Mouse (Mus musculus) c-Kit-negative CD71-positive TER-119-positive erythroid progenitor cells, embryonic 14.5 days (primary cell): Measurements from ENCODE around the gene Ifit3.
"Not testable (repeated sequence)": the region's sequence is repeated elsewhere in the genome, so short reads cannot be mapped to it uniquely, and the experiment has no call there.

Experiments used
- DNase-seq: peaks from one replicate; pipeline ENCODE4 v3.0.0-alpha.2; 2013; ENCODE audit warnings: low read depth, low spot score

Gene Ifit3

DNA sequence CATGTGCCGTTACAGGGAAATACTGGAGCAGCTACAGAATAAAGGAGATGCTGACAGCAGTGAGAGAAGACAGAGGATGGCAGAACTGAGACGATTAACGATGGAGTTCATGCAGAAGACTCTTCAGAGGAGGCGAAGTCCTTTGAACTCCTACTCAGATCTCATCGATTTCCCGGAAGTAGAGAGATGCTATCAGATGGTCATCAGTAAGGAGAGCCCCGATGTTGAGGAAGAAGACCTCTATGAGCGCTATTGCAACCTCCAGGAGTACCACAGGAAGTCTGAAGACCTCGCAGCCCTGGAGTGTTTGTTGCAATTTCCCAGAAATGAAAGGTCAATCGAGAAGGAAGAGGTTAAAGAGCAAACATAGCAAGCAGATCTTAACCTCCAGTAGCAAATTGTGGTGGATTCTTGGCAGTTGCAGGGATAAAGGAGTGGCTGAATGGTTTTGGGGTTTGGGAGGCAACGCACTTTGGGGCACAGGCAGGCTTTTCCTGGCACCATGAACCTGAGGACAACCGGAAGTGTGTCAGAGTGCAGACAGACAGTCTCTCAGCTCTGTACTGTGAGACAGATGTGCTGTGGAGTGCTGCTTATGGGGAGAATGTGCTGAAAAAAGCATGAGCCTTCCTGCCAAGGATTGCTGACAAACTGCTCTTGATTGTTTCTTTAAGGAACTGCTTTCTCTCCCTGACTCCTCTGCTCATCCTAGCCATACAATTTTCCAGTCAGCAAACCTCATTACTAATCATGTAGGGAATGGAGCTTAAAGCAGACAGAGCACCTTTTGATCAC, 4.8 kb downstream of the Ifit3 start:
- DNase-seq = not testable (repeated sequence)

DNA sequence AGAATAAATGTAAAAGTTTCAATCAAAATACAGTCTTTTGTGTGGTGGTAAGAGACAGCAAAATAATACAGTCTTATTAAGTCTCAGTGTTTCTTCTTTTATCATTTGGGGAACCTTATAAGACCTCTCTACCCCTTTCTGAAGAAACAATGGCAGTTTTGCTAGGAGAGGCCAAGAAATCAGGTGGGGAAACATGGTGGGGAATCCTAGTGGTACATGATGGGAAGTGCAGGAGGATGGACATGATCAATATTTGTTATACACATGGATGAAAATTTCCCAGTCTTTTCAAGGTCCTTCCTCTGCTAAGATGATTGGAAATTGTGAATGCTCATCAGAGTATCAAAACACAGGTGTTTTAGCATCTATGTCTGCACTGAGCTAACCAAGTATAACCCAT, 5.6 kb downstream of the Ifit3 start:
- no peak for DNase-seq

DNA sequence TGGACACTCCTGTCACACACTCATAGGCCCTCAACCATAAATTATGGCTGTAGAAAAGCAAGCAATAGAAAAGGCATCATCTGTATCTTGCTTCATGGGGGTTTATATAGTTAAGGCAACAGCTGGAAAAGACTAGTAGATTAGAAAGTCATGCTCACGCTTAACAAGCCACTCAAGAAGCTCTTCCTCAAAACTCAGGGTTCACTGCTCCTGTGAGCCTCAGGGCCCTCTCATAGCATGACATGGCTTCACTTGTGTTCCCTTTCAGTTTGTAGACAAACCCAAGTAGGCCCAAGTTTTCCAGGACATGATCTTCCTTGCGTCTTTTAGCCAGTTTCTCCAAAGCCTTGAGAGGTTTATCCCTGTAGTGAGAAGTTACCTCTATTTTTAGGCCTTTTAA, 10.1 kb downstream of the Ifit3 start:
- no peak for DNase-seq

DNA sequence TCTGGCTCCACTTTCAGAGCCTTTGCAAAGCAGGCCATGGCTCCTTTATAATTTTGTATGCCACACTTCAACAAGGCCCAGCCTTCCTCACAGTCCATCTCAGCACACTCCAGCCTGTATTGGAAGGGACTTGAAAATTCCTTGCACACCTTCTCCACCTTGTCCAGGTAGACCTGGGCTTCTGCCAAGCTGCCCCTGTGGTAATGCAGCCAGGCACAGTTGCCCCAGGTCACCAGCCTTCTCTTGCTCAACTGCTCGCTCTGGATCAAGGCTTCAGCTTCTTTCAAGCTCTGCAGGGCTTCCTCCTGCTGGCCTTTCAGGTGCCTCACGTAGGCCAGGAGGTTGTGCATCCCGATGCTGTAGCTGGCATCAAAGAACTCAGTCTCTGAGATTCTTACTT, 11.2 kb downstream of the Ifit3 start:
- DNase-seq = not testable (repeated sequence)

DNA sequence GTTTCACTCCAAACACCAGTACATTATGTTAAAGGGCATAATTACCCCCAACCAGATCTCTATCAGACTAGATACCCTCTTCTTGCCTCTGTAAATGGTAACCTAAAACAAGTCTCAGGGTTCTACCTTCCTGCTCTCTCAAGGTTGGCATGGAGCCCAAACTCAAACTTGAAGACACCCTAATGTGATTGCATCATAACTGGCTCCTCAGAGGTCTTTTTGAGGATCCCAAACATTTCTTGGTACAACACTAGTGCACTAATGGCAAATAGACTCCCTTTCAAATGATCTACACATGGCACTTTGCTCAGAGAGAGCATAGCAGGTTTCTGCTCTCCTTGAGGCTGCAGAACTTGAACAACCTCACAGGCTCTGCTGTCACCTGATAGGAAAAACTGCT, 13.5 kb downstream of the Ifit3 start:
- DNase-seq = no peak

DNA sequence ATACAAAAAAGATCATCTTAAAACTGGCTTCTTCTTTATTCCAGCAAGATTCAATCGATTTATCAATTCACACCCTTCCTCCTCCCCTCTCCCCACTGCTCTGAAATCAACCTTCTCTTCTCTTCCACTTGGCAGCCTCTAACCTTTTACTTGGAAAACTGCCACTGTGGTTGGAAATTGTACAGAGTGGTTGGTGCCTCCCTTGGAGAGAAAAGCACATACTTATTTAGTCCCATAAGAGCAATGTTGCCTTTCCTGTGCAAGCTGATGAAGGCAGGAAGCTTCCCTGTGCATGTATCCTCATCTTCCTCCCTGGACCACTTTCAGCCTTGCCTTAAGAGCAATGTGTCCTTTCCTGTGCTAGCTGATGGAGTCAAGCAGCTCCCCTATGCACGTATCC, 15.0 kb downstream of the Ifit3 start:
- DNase-seq = no peak

DNA sequence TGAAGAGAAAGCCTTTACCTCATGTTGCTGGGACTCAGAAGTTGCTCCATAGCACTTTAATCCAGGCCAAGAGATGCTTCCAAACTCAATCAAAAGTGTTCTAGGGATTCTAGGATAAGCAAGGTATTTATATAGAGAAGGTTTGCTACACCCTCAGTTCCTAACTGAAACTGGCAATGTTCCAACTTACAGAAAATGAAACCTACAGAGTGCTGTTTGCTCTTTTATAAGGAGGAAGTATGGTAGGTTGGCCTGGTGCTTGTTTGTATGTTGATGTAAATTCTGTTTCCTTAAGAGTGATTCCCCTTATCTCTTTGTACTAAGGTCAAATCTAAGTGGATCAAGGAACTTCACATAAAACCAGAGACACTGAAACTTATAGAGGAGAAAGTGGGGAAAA, 15.9 kb downstream of the Ifit3 start:
- not testable (repeated sequence) for DNase-seq

DNA sequence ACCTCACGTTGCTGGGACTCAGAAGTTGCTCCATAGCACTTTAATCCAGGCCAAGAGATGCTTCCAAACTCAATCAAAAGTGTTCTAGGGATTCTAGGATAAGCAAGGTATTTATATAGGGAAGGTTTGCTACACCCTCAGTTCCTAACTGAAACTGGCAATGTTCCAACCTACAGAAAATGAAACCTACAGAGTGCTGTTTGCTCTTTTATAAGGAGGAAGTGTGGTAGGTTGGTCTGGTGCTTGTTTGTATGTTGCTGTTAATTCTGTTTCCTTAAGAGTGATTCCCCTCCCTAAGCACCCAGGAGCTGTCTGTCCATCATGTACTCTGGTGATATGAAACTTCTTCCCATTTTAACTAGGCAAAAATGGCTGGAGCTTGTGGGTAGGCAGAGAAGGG, 18.6 kb downstream of the Ifit3 start, which contains the start of gene Ifit1bl1:
Gene Ifit1bl1, minus strand, starts transcription at position 69 of the 400 bp plus-strand sequence.
- not testable (repeated sequence) for DNase-seq

DNA sequence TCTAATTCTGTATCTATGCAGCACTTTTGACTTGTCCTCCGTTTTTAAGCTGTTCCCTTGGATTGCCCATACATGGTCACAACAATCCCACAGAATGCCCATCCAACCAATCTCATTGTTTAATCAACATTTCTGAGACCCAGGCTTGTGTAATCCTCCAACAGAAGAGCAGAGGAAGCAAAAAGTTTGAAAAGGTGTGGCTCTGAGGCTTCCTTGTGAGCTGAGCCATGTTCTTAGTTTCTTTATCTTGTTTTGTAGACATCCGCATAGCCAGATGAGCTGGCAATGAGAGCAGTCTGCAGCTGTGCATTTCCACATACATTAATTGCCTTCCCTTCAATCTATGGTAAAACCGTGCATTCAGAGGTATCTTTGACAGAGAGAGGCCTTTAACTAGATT, 22.1 kb downstream of the Ifit3 start:
- DNase-seq = no peak

DNA sequence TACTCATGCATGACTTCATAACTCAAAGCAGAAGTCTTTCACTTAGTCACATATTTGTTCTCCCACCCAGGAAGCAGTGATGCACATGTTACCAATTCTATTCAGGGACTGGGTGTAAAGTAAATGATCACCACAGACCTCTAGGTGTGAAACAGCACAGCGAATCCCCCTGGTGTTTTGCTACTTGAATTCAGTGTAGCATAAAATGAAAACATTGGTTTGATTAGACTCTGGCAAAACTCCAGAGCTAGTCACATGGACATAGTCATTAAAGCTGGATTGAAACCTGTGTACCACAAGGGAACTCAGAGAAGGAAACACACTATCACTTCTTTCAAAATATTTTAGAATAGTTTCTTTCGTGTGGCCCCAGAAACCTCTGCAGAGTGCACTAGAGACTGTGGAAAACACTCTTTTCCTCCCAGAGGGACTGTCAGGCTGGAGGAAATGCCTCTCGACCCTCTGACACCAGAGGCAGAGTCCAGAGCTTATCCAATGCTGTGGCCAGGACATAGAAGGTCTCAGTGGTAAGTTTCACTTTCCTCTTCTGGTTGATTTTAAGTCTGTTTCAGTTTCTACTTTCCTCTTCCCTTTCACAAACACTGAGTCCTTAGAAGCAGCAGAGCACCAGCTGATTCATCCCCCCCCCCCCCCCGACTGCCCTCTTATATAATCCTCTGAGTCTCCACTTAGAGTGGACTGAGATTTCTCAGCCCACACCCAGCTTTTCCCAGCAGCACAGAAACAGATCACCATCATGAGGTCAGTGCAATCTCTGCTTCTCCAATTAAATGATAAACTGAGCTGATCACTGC, 24.1 kb downstream of the Ifit3 start, which contains the start of gene Ifit3b:
Gene Ifit3b, plus strand, starts transcription at position 734 of the 815 bp plus-strand sequence.
- DNase-seq = not testable (repeated sequence)

DNA sequence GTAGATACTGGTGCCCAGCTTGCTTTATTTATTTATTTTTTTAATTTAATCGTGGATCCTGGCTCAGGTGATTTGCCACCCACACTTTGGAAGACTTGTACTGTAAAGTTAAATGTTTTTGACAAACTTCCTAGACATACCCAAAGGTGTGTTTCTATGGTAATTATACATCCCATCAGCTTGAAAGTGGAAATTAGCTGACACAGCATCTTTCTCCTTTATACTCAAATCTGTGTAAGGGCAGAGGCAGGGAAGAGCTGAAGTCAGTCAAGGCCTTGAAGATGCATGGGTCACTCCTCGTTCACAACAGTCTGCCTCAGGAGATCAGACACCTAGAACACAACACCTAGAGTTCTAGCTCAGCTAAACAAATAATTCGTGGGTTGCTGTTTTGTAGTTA, 26.8 kb downstream of the Ifit3 start:
- not testable (repeated sequence) for DNase-seq

DNA sequence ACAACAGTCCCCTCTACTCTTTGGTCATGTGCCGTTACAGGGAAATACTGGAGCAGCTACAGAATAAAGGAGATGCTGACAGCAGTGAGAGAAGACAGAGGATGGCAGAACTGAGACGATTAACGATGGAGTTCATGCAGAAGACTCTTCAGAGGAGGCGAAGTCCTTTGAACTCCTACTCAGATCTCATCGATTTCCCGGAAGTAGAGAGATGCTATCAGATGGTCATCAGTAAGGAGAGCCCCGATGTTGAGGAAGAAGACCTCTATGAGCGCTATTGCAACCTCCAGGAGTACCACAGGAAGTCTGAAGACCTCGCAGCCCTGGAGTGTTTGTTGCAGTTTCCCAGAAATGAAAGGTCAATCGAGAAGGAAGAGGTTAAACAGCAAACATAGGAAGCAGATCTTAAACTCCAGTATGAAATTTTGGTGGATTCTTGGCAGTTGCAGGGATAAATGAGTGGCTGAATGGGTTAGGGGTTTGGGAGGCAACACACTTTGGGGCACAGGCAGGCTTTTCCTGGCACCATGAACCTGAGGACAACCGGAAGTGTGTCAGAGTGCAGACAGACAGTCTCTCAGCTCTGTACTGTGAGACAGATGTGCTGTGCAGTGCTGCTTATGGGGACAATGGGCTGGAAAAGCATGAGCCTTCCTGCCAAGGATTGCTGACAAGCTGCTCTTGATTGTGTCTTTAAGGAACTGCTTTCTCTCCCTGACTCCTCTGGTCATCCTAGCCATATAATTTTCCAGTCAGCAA, 29.1 kb downstream of the Ifit3 start:
- DNase-seq = not testable (repeated sequence)

DNA sequence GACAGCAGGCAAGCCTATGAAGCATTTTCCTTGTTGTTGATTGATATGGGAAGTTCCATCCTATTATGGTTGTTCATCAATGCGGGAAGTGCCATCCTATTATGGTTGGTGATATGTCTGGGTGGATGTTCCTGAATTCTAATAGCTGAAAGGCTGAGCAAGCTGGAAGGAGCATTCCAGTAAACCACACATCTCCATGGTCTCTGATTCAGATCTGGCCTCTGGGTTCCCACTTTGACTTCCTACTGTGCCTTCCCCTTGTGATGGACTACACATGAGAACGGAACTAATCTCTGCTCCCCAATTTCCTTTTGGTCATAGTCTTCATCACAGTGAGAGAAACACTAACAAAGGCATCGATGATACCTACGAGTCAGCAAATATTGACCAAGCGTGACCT, 37.5 kb downstream of the Ifit3 start:
- DNase-seq = no peak

DNA sequence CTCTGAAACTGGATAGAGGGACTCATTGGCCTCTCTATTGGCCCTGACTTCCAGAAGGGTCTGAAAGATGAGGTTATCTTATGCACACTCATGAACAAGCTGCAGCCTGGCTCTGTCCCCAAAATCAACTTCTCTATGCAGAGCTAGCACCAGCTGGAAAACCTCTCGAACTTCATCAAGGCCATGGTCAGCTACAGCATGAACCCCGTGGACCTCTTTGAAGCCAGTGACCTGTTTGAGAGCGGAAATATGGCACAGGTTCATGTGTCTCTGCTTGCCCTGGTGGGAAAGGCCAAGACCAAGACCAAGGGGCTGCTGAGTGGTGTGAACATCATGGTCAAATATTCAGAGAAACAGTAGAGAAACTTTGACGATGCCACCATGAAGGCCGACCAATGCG, 40.5 kb downstream of the Ifit3 start:
- no peak for DNase-seq

DNA sequence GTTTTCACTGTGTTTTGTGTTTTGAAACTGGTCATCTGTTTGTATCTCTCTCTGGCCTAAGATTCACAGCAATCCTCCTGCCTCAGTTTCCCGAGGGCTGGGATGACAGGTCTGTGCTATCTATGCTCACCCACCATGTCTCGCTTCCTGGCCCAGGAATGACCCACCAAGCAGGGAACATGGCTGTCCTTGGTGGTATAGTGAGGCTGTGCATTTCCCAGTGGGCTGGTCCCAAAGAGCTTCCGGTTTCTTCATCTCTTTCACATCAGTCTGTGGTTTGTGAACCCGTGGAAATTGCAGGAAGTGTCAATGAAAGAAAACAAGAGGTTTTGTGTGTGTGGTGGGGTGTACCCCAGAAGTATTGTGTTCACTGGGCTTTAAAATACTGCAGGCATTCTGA, 41.3 kb downstream of the Ifit3 start:
- no peak for DNase-seq

DNA sequence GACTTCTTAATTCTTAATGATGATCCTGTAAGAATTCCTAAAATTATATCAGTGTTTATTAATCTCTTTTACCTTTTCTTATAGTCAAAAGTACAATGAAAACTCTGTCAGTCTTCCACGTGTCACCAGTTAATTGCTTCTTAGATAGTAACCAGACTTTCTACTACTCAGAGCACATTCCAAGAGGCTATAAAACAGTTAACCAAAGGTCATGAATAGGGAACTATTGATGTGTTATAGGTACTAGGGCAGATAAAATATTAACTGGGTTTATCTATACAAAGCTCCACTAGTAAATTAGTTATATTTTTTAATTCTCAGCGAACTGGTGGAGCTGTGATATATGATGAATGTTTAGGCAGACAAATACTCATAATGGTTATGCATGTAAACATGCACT, 44.2 kb downstream of the Ifit3 start:
- DNase-seq = no peak

DNA sequence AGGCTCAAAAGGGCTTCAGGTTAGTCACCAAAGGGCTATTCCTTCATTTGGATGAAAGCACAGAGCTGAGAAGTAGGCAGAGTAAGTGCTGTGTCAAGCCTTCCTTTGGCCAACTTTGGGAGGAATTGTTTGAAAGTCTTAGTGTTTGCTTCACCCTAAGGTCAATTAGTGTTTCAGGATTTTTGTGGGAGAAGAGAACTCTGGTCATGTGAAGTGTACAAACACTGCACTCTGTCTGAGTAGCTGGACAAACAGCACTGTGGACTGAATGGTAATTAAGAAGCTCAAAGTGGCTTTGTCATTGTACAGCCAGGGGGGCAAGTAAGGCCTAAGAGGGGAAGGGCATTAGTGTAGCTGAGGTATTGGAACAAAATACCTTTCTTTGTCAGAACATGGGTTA, 48.2 kb downstream of the Ifit3 start:
- DNase-seq = no peak

DNA sequence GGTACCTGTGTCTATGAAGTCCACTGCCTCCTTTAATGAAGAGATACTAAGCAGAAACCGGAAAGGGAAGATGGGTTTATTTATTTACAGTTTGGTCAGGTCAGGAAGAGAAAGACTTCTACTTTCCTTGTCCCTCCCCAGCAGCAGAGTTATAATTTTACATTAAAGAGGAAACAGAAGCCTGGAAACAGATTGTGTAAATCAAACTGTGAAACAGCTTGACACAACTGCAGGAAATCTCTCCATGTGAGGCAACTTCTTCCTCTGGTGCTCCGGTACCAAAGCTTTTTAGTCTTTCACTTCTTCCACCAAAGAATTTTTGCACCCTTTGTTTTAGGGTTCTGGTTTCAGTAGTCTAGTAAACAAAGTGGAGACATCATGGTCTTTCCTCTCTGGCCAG, 50.2 kb downstream of the Ifit3 start:
- DNase-seq = no peak

DNA sequence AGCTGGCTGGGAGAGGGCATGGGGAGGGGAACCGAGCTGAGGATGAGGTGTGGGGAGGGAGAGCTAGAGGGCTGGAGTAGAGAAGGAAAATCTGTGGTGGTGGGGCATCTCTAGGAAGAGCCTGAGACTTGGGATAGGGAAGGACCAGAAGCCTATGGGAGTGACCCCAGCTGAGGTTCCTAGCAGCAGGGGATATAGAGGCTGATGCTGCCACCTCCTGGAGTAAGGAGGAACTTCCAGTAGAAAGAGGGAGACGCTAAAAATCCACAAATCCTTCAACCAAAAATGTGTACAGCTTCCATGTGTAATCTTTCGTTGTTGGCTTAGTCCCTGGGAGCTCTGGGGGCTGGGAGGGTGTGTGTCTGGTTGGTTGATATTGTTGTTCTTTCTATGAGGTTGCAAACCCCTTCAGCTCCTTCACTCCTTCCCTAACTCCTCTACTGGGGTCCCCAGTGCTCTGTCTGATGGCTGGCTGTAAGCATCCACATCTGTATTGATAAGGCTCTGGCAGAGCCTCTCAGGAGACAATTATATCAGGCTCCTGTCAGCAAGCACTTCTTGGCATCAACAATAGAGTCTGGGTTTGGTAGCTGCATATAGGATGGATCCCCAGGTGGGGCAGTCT, 53.7 kb downstream of the Ifit3 start:
- DNase-seq = no peak
